ENCODE assay signal across 8 mouse cellular contexts in genomic region chr15:78428391-78429138, GRCm38 (mm10). TPM values are rescaled to one million over a fixed set of nuclear protein-coding genes. Genes with fewer than 3 reads are reported as not detected.
A peak's percentile ranks its signal among the peaks of the same experiment; 100 is the strongest.
DNase-seq lines count a peak whose midpoint lies in the region; ATAC-seq and TF ChIP-seq lines count a peak whose summit lies in the region.

TSS of gene Kctd17 (plus strand) at chr15:78428564.

- intact Hi-C loops in left cerebral cortex, postnatal 4 days (cut with DNase I), result no loop called here

- H3K4me1 ChIP-seq in intestine, postnatal 0 days (replicated peaks; ENCODE audit: control insufficient read depth, insufficient read depth, low read length), result no peaks in the 10 kb centered on the region

- peak; percentile 29; the same call in 1 of the 2 replicates for ATAC-seq in intestine, postnatal 0 days

- H3K4me3 ChIP-seq in intestine, postnatal 0 days (ENCODE audit: low read depth, low read length), result peak within 1 kb of the TSS; percentile 50

- 1% methylated on average over 50 of the region's 52 CpGs for WGBS in intestine, postnatal 0 days

- peak; percentile 82 for DNase-seq in layer of hippocampus, adult 11-12 months (ENCODE audit: low spot score)
- DNase-seq in layer of hippocampus, adult 9-10 months (ENCODE audit: low spot score), result no peak
- DNase-seq in embryo, embryonic 9.5 days (ENCODE audit: extremely low spot score), result peak; percentile 85
- peak; percentile 76 to 84 for DNase-seq in heart, adult 18-20 months
- peak; percentile 83 for DNase-seq in left cerebral cortex, postnatal 4 days
- peak; percentile 85 for DNase-seq in mesoderm, embryonic 11.5 days (ENCODE audit: low read depth, low spot score)
- peak; percentile 80 for DNase-seq in right cerebral cortex, postnatal 4 days

- H3K4me2 ChIP-seq in intestine, postnatal 0 days (replicated peaks; ENCODE audit: low read depth), result peak within 1 kb of the TSS; percentile 59

- peak within 1 kb of the TSS; percentile 35; the same call in 1 of the 2 replicates for H3K27ac ChIP-seq in intestine, postnatal 0 days (ENCODE audit: low read depth, low read length)

- peaks cover 48% of the 10 kb centered on the region for H3K27me3 ChIP-seq in intestine, postnatal 0 days (replicated peaks; ENCODE audit: control insufficient read depth, insufficient read depth, low read length)

- H3K36me3 ChIP-seq in intestine, postnatal 0 days (ENCODE audit: control insufficient read depth, insufficient read depth), result peaks cover 4% of the 10 kb centered on the region; the same call in 1 of the 2 replicates

- H3K9ac ChIP-seq in intestine, postnatal 0 days (ENCODE audit: low read depth, low read length), result peak within 1 kb of the TSS; percentile 38; the same call in 1 of the 2 replicates

- TF ChIP-seq CTCF in intestine, postnatal 0 days (IDR thresholded peaks at IDR 0.05; ENCODE audit: low read depth), result no peak

- H3K9me3 ChIP-seq in intestine, postnatal 0 days (ENCODE audit: control insufficient read depth), result no peaks in the 10 kb centered on the region

RNA-seq across cellular contexts. Expression of gene Kctd17, which starts in this region (rescaled TPM):
- total RNA-seq in heart, adult 18-20 months (2021), result 10 to 100 TPM; 22.5 to 23.7 TPM
- 18.6 and 20.1 TPM in 2 replicates for polyA plus RNA-seq in intestine, postnatal 0 days (2015; fragmentation: Nextera tagmentation; extraction: Ambion mirVana)
- 100 to 1,000 TPM; 212 to 213 TPM for total RNA-seq in left cerebral cortex, postnatal 4 days (2021)

Comparison
In these comparisons a context has a peak if more than half of its experiments do, and no peak if none do; other contexts are left out.
1. RNA of gene Kctd17 (total RNA-seq): 212 to 213 TPM in left cerebral cortex, postnatal 4 days; 22.5 to 23.7 TPM in heart, adult 18-20 months; every median in the first group is over 4 times any median in the second.